Mouse (Mus musculus) CH12.LX (cell line): Measurements from ENCODE around the gene Gm853.

ENCODE experiments used
- CTCF ChIP-seq, 2 experiments: IDR thresholded peaks in 1 of 2; conservative IDR thresholded peaks in 1 of 2; 2 replicates each; pipeline ENCODE4 v1.5.1; 2011 to 2012; ENCODE audit warnings: low read depth in 2 of 2, low read length in 2 of 2, improper control_type of control experiment in 1 of 2, inconsistent platforms in 1 of 2, mild to moderate bottlenecking in 1 of 2, moderate library complexity in 1 of 2
- ELF1 ChIP-seq: IDR thresholded peaks from 2 replicates; pipeline ENCODE4 v1.6.1; 2014; ENCODE audit warnings: low read depth, mild to moderate bottlenecking, inconsistent platforms, low read length, improper control_type of control experiment
- MAZ ChIP-seq: IDR thresholded peaks from 2 replicates; pipeline ENCODE4 v1.6.1; 2012; ENCODE audit warnings: low read depth, mild to moderate bottlenecking, inconsistent platforms, low read length, improper control_type of control experiment, moderate library complexity
- POLR2A ChIP-seq: IDR thresholded peaks from 2 replicates; pipeline ENCODE4 v1.6.1; 2011; ENCODE audit warnings: low read depth, mild to moderate bottlenecking, improper control_type of control experiment, low read length
- ZNF384 ChIP-seq: IDR thresholded peaks from 2 replicates; pipeline ENCODE4 v1.6.1; 2012; ENCODE audit warnings: low read depth, low read length, improper control_type of control experiment, inconsistent platforms

GRCm38 (mm10) chr4:130186450-130186849, 35.8 kb downstream of the Gm853 start:
- no peak for TF ChIP-seq CTCF (conservative IDR thresholded peaks at IDR 0.05 in 1 of 2, IDR thresholded peaks at IDR 0.05 in 1 of 2; ENCODE audit: low read depth in 2 of 2, low read length in 2 of 2)
- no peak for TF ChIP-seq ZNF384
- no peak for TF ChIP-seq ELF1
- TF ChIP-seq POLR2A = no peak
- no peak for TF ChIP-seq MAZ
